Mouse (Mus musculus) stomach, postnatal 0 days (tissue): ENCODE data around the gene Sptbn2.

Source experiments
- CTCF ChIP-seq: IDR thresholded peaks from 2 replicates; pipeline ENCODE4 v1.5.1; 2016; ENCODE audit warnings: antibody characterized with exemption, low read depth, mild to moderate bottlenecking, moderate library complexity
- EP300 ChIP-seq: optimal IDR thresholded peaks from 2 replicates; pipeline ENCODE3; 2016; ENCODE audit warnings: antibody characterized with exemption

GRCm38 (mm10) chr19:4749975-4750374, 39.0 kb downstream of the Sptbn2 start:
- TF ChIP-seq CTCF, result no peak
- no peak for TF ChIP-seq EP300
